Mouse (Mus musculus) spleen, postnatal 10 days (tissue): ENCODE data around the gene Dis3l2.

Experiments
- DNase-seq, 2 experiments: peaks; one replicate each; pipeline ENCODE4 v3.0.0; 2021 to 2022; ENCODE audit warnings: low spot score in 2 of 2

Dis3l2 gene

DNA sequence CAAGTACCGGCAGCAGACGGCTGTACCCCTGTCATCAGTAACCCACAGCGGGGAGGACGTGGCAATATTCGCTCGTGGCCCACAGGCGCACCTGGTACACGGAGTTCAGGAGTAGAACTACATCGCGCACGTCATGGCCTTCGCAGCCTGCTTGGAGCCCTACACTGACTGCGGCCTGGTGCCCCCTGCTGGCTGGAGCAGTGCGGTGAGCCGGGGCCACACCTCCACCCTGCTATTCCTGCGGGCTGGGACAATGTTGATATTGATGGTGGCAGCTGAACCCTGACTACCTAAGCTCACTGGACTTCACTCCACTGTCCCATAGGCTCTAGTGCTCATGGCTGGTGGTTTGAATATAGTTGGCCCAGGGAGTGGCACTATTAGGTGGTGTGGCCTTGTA lies 367.1 kb downstream of the Dis3l2 start:
- peak; percentile 15 to 67 for DNase-seq

DNA sequence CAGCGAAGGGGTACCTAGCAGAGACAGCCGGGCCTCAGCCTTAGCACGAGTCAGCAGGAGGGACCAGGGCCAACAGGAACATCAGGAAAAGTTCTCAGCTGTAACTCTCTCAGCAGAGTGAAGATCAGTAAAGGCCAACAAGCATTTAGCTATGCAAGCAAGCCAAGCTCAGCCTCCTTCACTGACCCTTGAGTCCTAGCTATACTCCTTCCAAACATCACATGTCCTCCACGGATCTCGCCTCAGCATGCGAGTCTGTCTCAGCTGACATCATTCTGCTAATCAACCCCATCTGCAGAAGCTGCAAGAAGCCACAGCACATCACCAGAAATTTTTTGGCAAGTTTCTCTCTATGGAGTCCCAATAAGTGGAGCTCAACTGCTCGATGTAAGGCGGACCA lies 370.2 kb downstream of the Dis3l2 start:
- DNase-seq, result no peak

DNA sequence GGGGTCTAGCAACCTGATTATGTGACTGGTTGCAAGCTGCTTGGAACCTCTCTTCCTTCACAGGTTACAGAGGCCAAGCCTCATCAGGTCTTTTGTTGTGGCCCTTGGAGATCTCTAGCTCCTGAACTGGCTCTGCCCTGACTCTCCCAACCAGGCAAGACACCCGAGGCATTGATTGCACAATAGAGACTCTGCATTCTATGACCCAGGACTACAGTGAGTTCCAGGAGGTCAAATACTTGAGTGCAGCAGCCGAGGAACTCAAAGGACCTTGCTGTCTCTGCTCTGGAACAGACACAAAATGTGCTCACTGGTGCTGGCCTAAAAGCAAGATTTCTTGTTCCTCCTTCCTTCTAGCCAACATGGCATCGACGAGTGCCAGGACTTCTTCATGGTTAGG lies 382.6 kb downstream of the Dis3l2 start:
- DNase-seq, result no peak

DNA sequence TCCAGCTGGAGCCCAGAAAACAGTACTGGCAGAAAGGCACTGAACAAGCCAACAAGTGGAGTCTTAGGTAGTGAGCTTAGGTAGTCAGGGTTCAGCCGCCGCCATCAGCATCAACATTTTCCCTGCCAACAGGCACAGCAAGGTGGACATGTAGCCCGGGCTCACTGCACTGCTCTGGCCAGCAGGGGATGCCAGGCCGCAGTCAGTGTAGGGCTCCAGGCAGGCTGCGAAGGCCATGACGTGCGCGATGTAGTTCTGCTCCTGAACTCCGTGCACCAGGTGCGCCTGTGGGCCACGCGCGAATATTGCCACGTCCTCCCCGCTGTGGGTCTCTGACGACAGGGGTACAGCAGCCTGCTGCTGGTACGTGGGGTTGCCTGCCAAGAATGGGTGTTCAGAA lies 383.4 kb downstream of the Dis3l2 start:
- DNase-seq, result no peak

DNA sequence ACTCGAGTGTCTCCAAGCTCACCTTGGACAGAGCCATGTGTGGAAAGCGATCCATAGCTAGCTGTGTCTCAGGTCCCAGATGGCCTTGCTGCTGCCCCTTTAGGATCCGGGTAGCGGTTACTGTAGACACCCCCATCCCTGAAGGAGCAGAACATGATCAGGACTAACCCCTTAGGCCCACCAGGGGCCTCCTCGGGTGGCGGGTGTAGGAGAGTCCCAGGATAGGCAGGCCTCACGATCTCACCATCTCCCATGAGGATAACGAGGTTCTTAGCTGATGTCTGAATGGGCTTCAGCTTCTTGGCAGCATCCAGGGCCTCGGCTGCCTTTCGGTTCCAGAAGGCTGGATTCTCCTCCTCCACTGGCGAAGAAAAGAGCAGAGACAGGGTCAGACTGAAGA lies 385.6 kb downstream of the Dis3l2 start:
- no peak for DNase-seq

DNA sequence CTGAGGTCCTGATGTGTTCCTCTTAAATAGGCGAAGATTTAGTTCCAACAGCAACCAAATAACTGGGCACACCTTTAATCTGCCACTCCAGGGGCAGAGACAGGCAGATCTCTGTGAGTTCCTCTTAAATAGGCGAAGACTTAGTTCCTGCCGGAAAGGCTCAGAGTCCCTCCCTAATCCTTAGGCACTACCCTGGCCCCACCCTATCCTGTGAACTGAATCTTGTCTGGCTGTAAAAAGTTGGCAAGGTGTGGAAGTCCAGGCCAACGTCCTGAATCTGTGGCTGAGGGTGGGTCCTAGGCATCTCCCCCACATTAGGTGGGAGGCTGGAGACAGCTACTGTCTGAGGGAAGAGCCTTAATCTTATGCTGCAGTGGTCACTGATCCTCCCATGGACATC lies 386.2 kb downstream of the Dis3l2 start, which contains the start of gene Alppl2:
Alppl2 (minus strand) TSS at position 101 of the 400 bp plus-strand sequence.
- no peak for DNase-seq

DNA sequence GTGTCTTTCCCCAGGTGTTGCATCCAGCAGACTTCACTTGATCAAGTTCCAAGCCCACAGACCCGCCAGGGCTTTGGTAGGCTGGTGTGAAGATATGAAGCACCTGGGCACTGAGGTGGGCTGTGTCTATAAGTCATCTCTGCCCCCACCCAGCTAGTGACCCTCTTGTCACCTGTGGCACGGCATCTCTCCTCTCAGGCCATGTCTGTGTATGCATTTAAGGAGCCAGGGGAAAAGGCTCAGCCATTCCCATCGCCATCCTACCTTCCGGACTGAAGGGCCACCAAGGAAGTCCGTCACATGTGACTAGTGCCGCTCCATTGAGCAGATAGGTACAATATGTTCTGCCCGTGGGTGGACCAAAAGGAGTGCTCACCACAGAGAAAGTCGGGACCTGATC lies 392.0 kb downstream of the Dis3l2 start:
- DNase-seq, result no peak

DNA sequence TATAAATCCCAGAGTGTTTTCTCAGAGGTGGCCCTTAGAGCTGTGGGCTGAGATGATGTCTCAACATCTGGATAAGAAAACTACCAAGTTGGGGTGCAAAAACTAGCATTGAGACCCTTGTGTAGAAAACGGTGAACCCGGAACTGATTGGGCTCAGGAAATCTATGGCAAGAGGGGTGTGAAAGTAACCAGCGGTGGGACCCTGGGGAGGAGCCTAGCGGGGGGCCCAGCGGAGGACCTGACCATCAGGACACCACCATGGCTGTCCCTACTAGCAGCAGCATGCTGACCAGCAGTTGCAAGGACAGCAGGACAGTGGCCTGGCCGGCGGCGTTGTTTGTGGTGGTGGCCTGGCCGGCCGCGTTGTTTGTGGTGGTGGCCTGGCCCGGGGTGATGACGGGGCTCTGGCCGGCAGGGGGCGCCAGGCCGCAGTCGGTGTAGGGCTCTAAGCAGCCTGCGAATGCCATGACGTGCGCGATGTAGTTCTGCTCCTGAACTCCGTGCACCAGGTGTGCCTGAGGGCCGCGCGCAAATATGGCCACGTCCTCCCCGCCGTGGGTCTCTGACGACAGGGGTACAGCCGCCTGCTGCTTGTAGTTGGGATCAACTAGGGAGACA lies 394.9 kb downstream of the Dis3l2 start:
- DNase-seq, result peak; percentile 21 to 66
